Mouse (Mus musculus): ENCODE results near the gene Bax.
"Not testable (repeated sequence)": the region's sequence is repeated elsewhere in the genome, so short reads cannot be mapped to it uniquely, and the experiment has no call there.

DNA sequence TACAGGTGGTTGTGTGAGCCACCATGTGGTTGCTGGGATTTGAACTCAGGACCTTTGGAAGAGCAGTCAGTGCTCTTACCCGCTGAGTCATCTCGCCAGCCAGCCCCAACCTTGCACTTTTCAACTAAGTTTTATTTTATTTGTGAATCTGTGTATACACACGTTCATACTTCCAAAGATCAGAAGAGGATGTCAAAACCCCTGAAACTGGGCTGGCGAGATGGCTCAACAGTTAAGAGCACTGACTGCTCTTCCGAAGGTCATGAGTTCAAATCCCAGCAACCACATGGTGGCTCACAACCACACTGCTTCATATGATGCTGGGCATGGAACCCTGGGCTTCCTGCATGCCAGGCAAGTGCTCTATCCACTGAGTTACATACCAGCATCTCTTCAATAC, 18.3 kb upstream of the Bax start:
- TF ChIP-seq CTCF (IDR thresholded peaks at IDR 0.05; ENCODE audit: extremely low read depth, insufficient read length, insufficient replicate concordance, low read depth, low read length); POLR2A (IDR thresholded peaks at IDR 0.05; ENCODE audit: low read depth, low read length): not testable (repeated sequence)
